Mouse (Mus musculus) embryonic fibroblast, embryonic 13.5 days (primary cell): ENCODE data around the gene Elp6.

Source experiments
- CTCF ChIP-seq: IDR thresholded peaks from 2 replicates; pipeline ENCODE4 v1.5.1; 2011; ENCODE audit warnings: mild to moderate bottlenecking, control low read depth, low read length, moderate library complexity, borderline replicate concordance; ENCODE audit not compliant: insufficient read depth
- POLR2A ChIP-seq: IDR thresholded peaks from 2 replicates; pipeline ENCODE4 v1.6.1; 2011; ENCODE audit warnings: low read depth, mild to moderate bottlenecking, control low read depth, low read length, moderate library complexity

DNA sequence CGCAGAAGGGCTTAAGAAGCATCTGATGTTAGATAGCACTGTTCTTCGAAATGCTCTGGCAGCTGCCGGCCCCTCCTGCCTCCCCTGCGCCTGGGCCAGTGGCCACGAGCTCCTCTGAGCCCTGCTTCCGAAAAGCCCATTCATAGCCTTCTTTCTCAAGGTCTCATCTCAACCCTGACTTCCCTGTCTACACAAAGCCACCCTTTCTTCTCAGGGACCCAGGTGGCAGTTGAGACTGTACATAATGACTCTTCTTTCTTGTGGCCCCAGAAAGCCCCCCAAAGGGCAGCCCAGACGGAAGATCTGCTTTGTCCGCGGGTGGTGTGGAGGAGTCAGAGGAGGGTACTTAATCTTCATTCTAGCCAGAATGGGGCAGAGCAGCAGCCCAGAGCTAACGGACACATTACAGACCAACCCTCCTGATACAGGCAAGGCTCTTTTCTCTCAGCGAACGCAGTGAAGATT, 11.7 kb upstream of the Elp6 start:
- TF ChIP-seq POLR2A (no peak), CTCF (no peak)
